Mouse (Mus musculus) stomach, postnatal 0 days (tissue): ENCODE results near the gene Alox12b. TPM values are rescaled to one million over a fixed set of nuclear protein-coding genes. Genes with fewer than 3 reads are reported as not detected.

Source experiments
- ATAC-seq: fragments of 200-750 bp; cut with Nextera tagmentation; 2 replicates; pipeline ENCODE4 v1.8.0; 2017; ENCODE audit not compliant: low FRiP score, low TSS enrichment
- DNase-seq: peaks from one replicate; pipeline ENCODE4 v3.0.0-alpha.2; 2016; ENCODE audit warnings: low spot score
- H3K27ac ChIP-seq: fragments of 300-500 bp; sonication (generic); replicated peaks from 2 replicates; pipeline ENCODE4 v1.5.1; 2014; ENCODE audit warnings: mild to moderate bottlenecking, control low read depth
- H3K27me3 ChIP-seq: fragments of 300-500 bp; sonication (generic); 2 replicates; pipeline ENCODE4 v1.6.1; 2014; ENCODE audit warnings: low read length; ENCODE audit not compliant: control insufficient read depth, insufficient read depth
- H3K36me3 ChIP-seq: fragments of 300-500 bp; sonication (generic); 2 replicates; pipeline ENCODE4 v1.6.1; 2014; ENCODE audit warnings: low read length, mixed read lengths; ENCODE audit not compliant: control insufficient read depth, insufficient read depth
- H3K4me1 ChIP-seq: fragments of 300-500 bp; sonication (generic); replicated peaks from 2 replicates; pipeline ENCODE4 v1.6.1; 2014; ENCODE audit warnings: antibody characterized with exemption; ENCODE audit not compliant: control insufficient read depth, insufficient read depth
- H3K4me2 ChIP-seq: fragments of 300-500 bp; sonication (generic); replicated peaks from 2 replicates; pipeline ENCODE4 v1.6.1; 2014; ENCODE audit warnings: low read depth, mild to moderate bottlenecking, control low read depth, moderate library complexity
- H3K4me3 ChIP-seq: fragments of 300-500 bp; sonication (generic); 2 replicates; pipeline ENCODE4 v1.5.1; 2014; ENCODE audit warnings: low read depth, low read length, control low read depth
- H3K9ac ChIP-seq: fragments of 300-500 bp; sonication (generic); 2 replicates; pipeline ENCODE4 v1.6.1; 2014; ENCODE audit warnings: mild to moderate bottlenecking, low read length, control low read depth, mixed read lengths
- H3K9me3 ChIP-seq: fragments of 300-500 bp; sonication (generic); 2 replicates; pipeline ENCODE4 v1.6.1; 2016; ENCODE audit warnings: low read length; ENCODE audit not compliant: control insufficient read depth
- CTCF ChIP-seq: IDR thresholded peaks from 2 replicates; pipeline ENCODE4 v1.5.1; 2016; ENCODE audit warnings: antibody characterized with exemption, low read depth, mild to moderate bottlenecking, moderate library complexity
- EP300 ChIP-seq: optimal IDR thresholded peaks from 2 replicates; pipeline ENCODE3; 2016; ENCODE audit warnings: antibody characterized with exemption
- WGBS: fragments of 180-500 bp; shearing (Covaris S2); extraction: QIAGEN DNeasy Blood & Tissue Kit; methylation state at CpG from one replicate; pipeline ENCODE4 v1.1.7; 2014; 5-methylcytosine and 5-hydroxymethylcytosine counted together
- polyA plus RNA-seq: library from polyadenylated mRNA; unstranded; fragments of >200 nt; fragmentation: Nextera tagmentation; extraction: Ambion mirVana; gene quantifications from 2 replicates; pipeline ENCODE4 v1.2.1, GENCODE M21; 2015

Alox12b gene
- polyA plus RNA-seq, 1 experiment from 2014 or later: 80.5 TPM

- no peak for TF ChIP-seq EP300
- TF ChIP-seq CTCF: peak; percentile 2; the same call in 1 of the 2 replicates
- H3K4me1 ChIP-seq: peaks cover 2% of the 10 kb centered on the region; the same call in 1 of the 2 replicates
- peak overlapping the region; percentile 93 for H3K27ac ChIP-seq
- H3K36me3 ChIP-seq: no peaks in the 10 kb centered on the region
- H3K9ac ChIP-seq: peak overlapping the region; percentile 73
- no peaks in the 10 kb centered on the region for H3K27me3 ChIP-seq
- H3K4me2 ChIP-seq: peak overlapping the region; percentile 83
- WGBS: under 1% methylated on average over 45 of the region's 45 CpGs
- DNase-seq (peak; percentile 91), ATAC-seq (peak; percentile 55)
- peak overlapping the region; percentile 64 for H3K4me3 ChIP-seq
- no peaks in the 10 kb centered on the region for H3K9me3 ChIP-seq
Measured at GRCm38 (mm10) chr11:69117737-69118695, 38.8 kb upstream of the Alox12b start.

- Histone ChIP-seq H3K4me3 (peak overlapping the region; percentile 64), H3K9me3 (no peaks in the 10 kb centered on the region), H3K4me2 (peak overlapping the region; percentile 83), H3K4me1 (peaks cover 2% of the 10 kb centered on the region; the same call in 1 of the 2 replicates), H3K9ac (no peak overlapping the region), H3K27ac (no peak overlapping the region; the same call in 1 of the 2 replicates), H3K36me3 (no peaks in the 10 kb centered on the region), H3K27me3 (no peaks in the 10 kb centered on the region)
- WGBS: 2% methylated on average over 15 of the region's 15 CpGs
- TF ChIP-seq CTCF (no peak), EP300 (no peak)
- ATAC-seq (peak; percentile 35), DNase-seq (peak; percentile 90)
Measured at GRCm38 (mm10) chr11:69118765-69119164, 38.0 kb upstream of the Alox12b start.

- Histone ChIP-seq H3K4me3 (no peak overlapping the region), H3K27me3 (no peaks in the 10 kb centered on the region), H3K4me2 (peak overlapping the region; percentile 83), H3K4me1 (peaks cover 2% of the 10 kb centered on the region; the same call in 1 of the 2 replicates), H3K36me3 (no peaks in the 10 kb centered on the region), H3K9ac (0 out of 2 replicates have a peak overlapping the region, but pooled peaks have one; percentile 9), H3K9me3 (no peaks in the 10 kb centered on the region), H3K27ac (no peak overlapping the region)
- DNase-seq: no peak
- whole genome bisulfite sequencing: 64% methylated on average over 14 of the region's 14 CpGs
- ATAC-seq: no peak
- TF ChIP-seq EP300 (no peak), CTCF (no peak)
Measured at GRCm38 (mm10) chr11:69119446-69120155, 37.2 kb upstream of the Alox12b start.

- TF ChIP-seq CTCF (no peak), EP300 (no peak)
- DNase-seq: peak; percentile 16
- 8% methylated on average over 27 of the region's 27 CpGs for WGBS
Measured at GRCm38 (mm10) chr11:69120221-69121000, 36.4 kb upstream of the Alox12b start, which contains the start of gene Hes7. TSS of gene Hes7 (plus strand) at chr11:69120404.

GRCm38 (mm10) chr11:69121001-69121740, 35.6 kb upstream of the Alox12b start:
- H3K27ac ChIP-seq: peak overlapping the region; percentile 88
- 2% methylated on average over 30 of the region's 33 CpGs for WGBS
- H3K27me3 ChIP-seq: no peaks in the 10 kb centered on the region

More at GRCm38 (mm10) chr11:69120221-69121000, 36.4 kb upstream of the Alox12b start, which contains the start of gene Hes7:
- peak within 1 kb of the TSS; percentile 77 for H3K9ac ChIP-seq
- H3K27ac ChIP-seq: peak within 1 kb of the TSS; percentile 88; the same call in 1 of the 2 replicates
- no peak for ATAC-seq
- H3K4me1 ChIP-seq: peaks cover 2% of the 10 kb centered on the region; the same call in 1 of the 2 replicates
- H3K36me3 ChIP-seq: no peaks in the 10 kb centered on the region
- no peaks in the 10 kb centered on the region for H3K9me3 ChIP-seq
- H3K4me3 ChIP-seq: peak within 1 kb of the TSS; percentile 68
- no peaks in the 10 kb centered on the region for H3K27me3 ChIP-seq
- H3K4me2 ChIP-seq: peak within 1 kb of the TSS; percentile 83

More at GRCm38 (mm10) chr11:69121001-69121740, 35.6 kb upstream of the Alox12b start:
- H3K36me3 ChIP-seq: no peaks in the 10 kb centered on the region
- DNase-seq (peak; percentile 48), ATAC-seq (no peak)
- H3K4me3 ChIP-seq: peak overlapping the region; percentile 68
- peak overlapping the region; percentile 83 for H3K4me2 ChIP-seq
- TF ChIP-seq CTCF: no peak
- TF ChIP-seq EP300: no peak
- H3K4me1 ChIP-seq: peaks cover 2% of the 10 kb centered on the region; the same call in 1 of the 2 replicates
- H3K9me3 ChIP-seq: no peaks in the 10 kb centered on the region
- peak overlapping the region; percentile 77 for H3K9ac ChIP-seq
